Mouse (Mus musculus) gastrocnemius, adult 2 months (tissue): ENCODE data around the gene Mbnl2. TPM values are rescaled to one million over a fixed set of nuclear protein-coding genes. Genes with fewer than 3 reads are reported as not detected.

Experiments
- DNase-seq: peaks from one replicate; pipeline ENCODE4 v3.0.0; 2022
- H3K27ac ChIP-seq: fragments of 200-600 bp; 2 replicates; pipeline ENCODE4 v1.8.1; 2022; ENCODE audit warnings: mild to moderate bottlenecking
- H3K4me3 ChIP-seq: fragments of 200-600 bp; 2 replicates; pipeline ENCODE4 v1.8.1; 2022; ENCODE audit warnings: mild to moderate bottlenecking, moderate library complexity
- CTCF ChIP-seq: fragments of 200-600 bp; IDR thresholded peaks from 2 replicates; pipeline ENCODE4 v1.8.1; 2022; ENCODE audit warnings: antibody characterized with exemption, mild to moderate bottlenecking, moderate library complexity
- intact Hi-C: fragments of 180-260 bp; cut with DNase I; formaldehyde crosslinking; loops from one replicate; pipeline ENCODE4 v1.15.1; 2025
- total RNA-seq, 2 experiments: library from RNA; stranded (reverse); gene quantifications; 2 replicates each; pipeline ENCODE4 v1.2.3; 2021

Mbnl2 gene
- total RNA-seq, 2 experiments from 2014 or later = 282 to 352 TPM

DNA sequence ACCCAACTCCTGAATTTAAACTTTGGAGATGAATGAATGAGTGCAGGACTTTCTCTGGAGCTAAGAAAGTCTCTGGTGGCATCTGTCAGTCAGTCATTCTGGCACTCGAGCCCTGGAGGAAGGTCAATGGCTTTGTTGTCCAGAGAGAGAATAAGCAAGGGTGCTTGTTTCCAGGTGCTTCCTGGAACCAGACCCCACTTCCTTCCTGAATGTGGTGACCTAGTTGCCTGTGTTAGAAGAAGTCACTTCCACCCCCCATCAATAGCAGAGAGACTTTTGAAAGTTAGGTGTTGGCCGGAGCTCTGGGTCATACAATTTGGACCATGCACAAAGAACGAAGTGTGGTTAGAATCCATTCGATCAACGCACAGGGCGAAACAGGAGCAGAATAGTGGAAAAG, 19.0 kb downstream of the Mbnl2 start:
- no peak for TF ChIP-seq CTCF
- peak overlapping the region; percentile 60 for H3K4me3 ChIP-seq
- DNase-seq = no peak
- intact Hi-C loops = no loop called here
- peak overlapping the region; percentile 94 for H3K27ac ChIP-seq

DNA sequence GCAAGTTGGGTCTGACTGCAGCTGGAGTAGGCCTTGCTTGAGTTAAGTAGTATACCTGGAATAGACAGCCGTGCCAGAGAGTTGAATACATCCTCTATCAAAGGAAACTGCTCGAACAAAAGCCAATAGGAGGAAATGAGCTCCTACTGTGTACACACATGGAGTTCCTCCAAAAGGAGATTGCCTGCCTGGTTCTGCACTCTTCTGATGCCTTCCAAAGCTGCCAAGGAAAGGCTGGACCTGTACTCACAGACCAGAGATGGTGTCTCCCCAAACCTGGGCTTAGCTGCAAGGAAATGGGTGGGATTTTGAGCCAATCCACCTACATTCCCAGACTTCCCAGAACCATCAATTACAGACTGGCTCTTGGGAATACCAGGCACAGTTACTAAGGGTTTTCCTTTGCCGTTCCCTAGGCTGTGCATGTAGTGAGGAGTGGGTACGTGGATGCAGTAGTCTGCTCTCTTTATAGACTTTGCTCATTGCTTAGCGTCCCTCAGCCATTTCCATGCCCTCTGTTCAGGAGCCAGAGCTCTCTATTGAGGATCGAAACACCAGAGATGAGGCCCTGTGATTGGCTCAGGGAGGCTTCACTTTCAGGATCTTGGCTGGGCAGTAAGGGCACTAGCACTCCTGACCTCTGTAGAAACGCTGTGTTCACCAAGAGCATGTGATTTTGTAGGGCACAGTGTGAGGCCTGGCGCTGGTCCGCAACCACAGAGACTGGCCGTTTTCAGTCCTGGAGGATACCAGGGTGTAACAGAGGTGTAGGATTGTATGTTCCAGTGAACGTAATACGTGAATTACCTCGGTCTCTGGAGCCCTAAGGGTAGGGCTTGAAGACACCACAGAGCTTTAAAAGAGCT, 20.1 kb downstream of the Mbnl2 start:
- Histone ChIP-seq H3K27ac (peak overlapping the region; percentile 94), H3K4me3 (peak overlapping the region; percentile 60)
- intact Hi-C loops = loop anchor here (2.0 to 5.0 kb wide), 2 partner anchors 19 to 42 kb away; no protein-coding TSS in a partner anchor
- peak; percentile 79 for DNase-seq
- TF ChIP-seq CTCF = no peak

DNA sequence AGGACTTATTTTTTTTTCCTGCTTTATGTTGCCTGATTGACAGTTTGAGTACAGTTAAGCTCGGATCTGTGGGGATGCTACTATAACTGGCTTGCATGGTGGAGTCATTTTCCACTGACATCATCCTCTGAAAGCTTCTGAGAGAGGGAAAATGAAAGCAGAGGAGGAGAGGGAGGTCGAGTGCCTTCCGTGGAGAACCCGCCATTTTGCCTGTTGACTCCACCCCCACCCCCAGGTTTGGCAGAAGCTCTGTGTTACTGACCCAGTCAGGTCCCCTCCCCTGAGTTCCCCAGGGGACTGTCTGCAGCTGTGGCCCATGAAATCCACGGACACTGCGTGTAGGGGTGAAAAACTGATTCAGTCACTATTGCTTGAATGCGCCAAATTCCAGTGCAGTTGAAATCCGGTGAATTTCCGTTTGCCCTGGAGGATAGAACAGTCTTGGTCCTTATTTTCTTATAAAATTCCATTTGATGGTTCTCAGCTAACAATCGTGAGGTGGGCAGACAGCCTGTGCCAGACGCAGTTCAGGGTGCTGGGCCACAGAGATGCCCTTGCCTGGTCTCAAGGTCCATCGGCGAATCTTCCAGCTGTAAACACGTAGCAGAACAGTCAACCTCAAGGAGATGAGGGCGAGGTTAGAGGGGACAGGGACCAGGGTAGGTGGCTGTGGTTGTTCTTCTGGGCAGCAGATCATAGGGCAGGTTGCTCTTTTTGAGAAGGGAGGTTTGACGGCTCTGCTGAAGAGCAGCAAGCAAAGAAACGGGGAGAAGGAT, 20.9 kb downstream of the Mbnl2 start:
- no peak for TF ChIP-seq CTCF
- Histone ChIP-seq H3K4me3 (peak overlapping the region; percentile 60), H3K27ac (peak overlapping the region; percentile 94)
- intact Hi-C loops = loop anchor here (2.0 to 5.0 kb wide), 2 partner anchors 20 to 41 kb away; no protein-coding TSS in a partner anchor
- peak; percentile 80 for DNase-seq

DNA sequence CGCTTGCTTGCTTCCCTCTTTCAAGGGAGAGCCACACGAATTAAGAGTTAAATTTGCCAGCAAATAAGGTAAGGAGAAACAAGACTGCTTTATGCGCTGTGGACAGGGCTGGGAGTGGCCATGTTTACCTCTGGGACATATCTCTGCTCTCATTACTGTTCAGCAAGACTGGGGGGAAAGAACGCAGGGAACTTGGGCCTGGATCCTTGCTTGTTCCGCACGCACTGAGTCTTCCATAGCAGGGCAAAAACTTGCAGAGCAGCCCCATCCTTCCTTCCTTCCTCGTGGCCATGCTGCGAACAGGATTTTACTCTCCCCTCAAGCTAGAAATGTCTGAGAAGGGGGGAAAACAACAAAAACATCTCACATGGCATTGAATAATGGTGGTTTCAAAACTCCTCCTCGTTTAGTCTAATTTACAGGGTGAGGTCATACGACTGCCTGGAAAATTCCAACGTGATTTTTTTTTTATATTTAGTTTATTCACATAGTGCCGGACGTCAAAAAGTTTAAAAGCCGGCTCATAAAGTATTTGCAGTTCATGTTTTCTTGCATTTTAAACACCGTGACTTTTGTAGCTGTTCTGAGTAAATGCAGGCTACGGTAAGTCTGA, 21.8 kb downstream of the Mbnl2 start:
- H3K27ac ChIP-seq = peak overlapping the region; percentile 94
- TF ChIP-seq CTCF = no peak
- DNase-seq = peak; percentile 51
- peak overlapping the region; percentile 60 for H3K4me3 ChIP-seq
- intact Hi-C loops = loop anchor here (2.0 to 5.0 kb wide), 2 partner anchors 20 to 40 kb away; no protein-coding TSS in a partner anchor

DNA sequence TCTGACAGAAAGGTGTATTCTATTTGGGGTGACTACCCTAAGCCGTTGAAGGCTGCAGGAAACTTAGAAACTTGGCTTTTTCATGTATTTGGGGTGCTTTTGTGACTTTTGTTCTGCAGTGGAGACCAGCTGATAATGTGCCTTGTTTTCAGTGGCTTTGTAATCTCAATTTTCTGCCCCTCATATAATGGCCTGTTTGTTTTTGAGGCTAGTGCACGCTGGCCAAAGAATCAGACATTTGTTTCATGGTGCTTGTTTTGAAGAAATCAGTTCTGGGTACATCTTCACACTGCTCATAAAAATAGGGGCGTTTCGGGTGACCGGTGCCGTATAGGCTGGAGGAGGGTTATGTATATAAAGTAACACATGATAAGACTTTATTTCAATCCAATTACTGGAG, 22.4 kb downstream of the Mbnl2 start:
- intact Hi-C loops = loop anchor here (2.0 to 5.0 kb wide), 2 partner anchors 21 to 39 kb away; no protein-coding TSS in a partner anchor
- no peak for DNase-seq
- H3K4me3 ChIP-seq = peak overlapping the region; percentile 60
- TF ChIP-seq CTCF = no peak
- H3K27ac ChIP-seq = peak overlapping the region; percentile 94

DNA sequence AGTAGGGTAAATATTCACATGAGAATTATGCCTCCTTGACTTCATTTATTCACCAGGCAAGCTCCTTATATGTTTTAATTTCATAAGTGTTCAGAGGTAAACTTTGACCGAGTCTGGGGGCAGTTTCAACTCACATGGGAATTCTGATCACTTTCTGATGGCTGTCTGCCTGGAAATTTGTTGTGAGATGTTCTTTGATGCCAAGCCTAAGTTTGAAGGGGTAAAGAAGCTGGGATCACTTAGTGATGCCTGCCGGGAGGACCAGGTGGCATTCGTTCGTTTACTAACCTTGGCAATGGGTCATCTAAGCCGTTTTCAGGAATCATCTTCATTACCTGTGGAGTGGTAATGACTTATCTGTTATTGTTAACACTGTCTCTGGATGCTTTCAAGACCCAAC, 23.0 kb downstream of the Mbnl2 start:
- Histone ChIP-seq H3K27ac (peak overlapping the region; percentile 94), H3K4me3 (peak overlapping the region; percentile 60)
- no peak for TF ChIP-seq CTCF
- intact Hi-C loops = loop anchor here (5.0 kb wide), 1 partner anchor 39 kb away; no protein-coding TSS in a partner anchor
- no peak for DNase-seq

DNA sequence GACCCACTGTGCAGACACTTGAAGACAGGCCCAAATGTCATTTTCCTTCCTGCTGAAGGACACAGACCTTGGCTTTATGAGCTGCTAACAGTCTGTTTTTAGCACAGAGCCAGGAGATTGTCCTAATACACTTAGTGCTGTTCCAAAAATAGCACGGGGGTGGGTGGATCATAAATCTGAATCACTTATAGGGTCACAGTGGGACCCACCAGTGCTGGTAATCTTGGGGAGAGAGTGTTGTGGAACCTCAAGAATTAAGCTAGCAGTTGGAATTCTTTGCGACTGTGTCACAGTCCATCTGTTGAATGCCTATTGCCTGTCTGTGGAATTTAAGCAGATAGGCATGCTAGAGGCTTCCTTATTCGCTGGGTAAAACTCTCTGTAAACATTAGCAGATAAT, 24.2 kb downstream of the Mbnl2 start:
- peak; percentile 50 for DNase-seq

DNA sequence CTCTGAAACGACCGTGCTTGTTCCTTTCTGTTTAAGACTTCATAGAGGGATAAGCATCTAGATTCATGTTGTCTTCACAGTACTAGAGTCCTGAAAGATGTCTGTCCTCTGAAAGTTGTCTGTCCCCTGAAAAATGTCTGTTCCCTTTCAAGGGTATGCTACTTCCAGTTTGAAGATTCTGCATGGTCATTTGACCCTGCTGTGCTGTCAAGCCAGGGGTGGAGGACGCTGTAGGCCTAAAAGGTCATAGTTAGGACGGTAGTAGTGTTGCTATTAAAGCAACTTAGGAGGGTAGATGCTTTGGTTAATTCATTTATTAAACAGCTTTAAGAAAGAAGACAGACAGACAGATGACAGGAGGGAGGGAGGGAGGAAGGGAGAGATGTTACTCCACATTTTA, 24.7 kb downstream of the Mbnl2 start:
- H3K4me3 ChIP-seq = peak overlapping the region; percentile 60
- intact Hi-C loops = no loop called here
- no peak for DNase-seq
- peak overlapping the region; percentile 94 for H3K27ac ChIP-seq
- no peak for TF ChIP-seq CTCF

More for the DNA sequence above, 24.2 kb downstream of the Mbnl2 start:
- peak overlapping the region; percentile 94 for H3K27ac ChIP-seq
- H3K4me3 ChIP-seq = peak overlapping the region; percentile 60
- no peak for TF ChIP-seq CTCF
- intact Hi-C loops = loop anchor here (5.0 kb wide), 1 partner anchor 38 kb away; no protein-coding TSS in a partner anchor

DNA sequence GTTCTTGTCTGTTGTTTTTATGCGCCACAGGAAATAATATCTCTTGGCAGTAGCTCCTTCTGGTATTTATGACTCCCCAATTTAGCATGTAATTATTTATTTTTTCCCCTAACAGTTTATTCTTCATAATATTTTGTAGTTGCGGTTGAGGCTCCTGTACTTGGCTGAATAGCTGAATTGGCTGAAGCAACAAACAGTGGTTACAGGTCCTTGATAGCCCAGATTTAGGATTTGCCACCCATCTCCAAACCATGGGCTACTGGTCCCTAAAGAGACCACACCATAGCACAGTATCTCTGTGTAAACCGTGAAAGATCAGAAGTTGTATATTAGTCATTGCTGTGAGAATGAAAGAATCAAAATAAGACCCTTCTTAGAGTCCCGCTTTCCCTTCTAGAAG, 25.3 kb downstream of the Mbnl2 start:
- peak overlapping the region; percentile 94 for H3K27ac ChIP-seq
- no peak for TF ChIP-seq CTCF
- peak overlapping the region; percentile 11; the same call in 1 of the 2 replicates for H3K4me3 ChIP-seq
- no peak for DNase-seq
- intact Hi-C loops = no loop called here

DNA sequence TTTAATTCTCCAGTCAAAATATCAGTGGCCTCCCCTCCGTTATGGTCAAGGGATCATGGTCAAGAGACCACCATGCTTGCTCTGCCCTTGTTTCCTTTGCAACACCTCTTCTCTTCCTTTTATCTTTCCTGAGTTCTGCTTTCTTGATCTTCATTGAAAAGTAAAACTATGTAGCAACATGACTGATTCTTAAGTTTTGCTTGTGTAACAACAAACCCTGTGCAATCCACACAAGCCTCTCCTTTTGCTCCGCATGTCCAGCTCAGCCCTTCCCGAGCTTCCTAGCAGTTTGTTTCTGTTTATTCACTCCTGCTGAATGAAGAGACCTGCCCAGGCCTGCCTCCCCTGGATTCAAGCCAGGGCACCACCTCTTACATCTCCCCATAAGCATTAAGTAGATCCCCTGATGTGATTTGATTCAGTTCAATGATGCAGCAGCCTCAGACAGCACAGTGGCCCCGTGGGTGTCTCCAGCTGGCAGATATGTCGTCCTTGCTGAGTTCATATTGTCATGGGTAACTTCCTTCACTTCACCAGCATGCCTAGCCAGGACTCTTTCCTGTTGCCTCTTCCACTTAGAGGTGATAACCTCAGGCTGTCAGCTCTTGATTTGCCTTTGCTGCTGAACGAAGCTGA, 27.6 kb downstream of the Mbnl2 start:
- intact Hi-C loops = no loop called here
- DNase-seq = peak; percentile 60
- Histone ChIP-seq H3K4me3 (peak overlapping the region; percentile 23), H3K27ac (peak overlapping the region; percentile 94)
- no peak for TF ChIP-seq CTCF

DNA sequence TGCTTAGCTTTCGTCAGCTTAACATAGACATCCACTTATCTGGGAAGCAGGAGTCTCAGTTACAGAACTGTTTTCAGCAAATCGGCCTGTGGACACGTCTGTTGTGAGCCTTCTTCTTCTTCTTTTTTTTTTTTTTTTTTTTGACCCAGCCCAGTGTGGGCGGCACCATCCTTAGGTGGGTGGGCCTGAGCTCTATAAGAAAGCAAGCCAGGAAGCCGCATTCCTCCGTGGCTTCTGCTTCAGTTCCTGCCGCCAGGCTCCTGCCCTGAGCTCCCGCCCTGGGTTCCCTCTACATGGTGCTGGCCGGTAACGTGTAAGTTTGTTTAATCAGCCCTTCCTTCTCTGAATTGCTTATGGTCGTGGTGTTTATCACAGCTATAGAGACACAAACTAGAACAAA, 30.8 kb downstream of the Mbnl2 start:
- DNase-seq = no peak
- intact Hi-C loops = no loop called here
- H3K27ac ChIP-seq = peak overlapping the region; percentile 89
- TF ChIP-seq CTCF = no peak
- peak overlapping the region; percentile 22 for H3K4me3 ChIP-seq

DNA sequence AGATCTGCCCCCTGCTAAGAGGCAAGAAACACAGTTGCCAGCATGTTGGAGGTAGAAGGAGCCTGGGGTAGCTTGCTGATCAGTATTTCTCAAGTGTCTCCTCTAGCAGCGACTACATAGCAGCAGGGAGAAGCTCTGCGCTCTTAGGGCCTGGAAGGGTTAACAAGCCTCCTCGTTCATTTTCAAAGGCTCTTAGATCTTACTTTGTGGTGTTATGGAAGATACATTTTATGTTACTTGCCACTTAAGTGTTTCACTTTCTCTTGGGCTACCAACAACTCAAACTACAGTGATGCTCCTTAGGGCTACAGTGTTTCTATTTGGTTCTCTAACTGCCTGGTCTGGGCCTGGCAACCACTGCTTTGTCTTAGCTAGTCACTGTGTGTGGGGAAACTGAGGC, 31.9 kb downstream of the Mbnl2 start:
- intact Hi-C loops = no loop called here
- no peak for DNase-seq
- peak overlapping the region; percentile 89 for H3K27ac ChIP-seq
- H3K4me3 ChIP-seq = peak overlapping the region; percentile 55
- no peak for TF ChIP-seq CTCF
